Mouse (Mus musculus): ENCODE data around the gene Rps8.
A peak's percentile ranks its signal among the peaks of the same experiment; 100 is the strongest.

DNA sequence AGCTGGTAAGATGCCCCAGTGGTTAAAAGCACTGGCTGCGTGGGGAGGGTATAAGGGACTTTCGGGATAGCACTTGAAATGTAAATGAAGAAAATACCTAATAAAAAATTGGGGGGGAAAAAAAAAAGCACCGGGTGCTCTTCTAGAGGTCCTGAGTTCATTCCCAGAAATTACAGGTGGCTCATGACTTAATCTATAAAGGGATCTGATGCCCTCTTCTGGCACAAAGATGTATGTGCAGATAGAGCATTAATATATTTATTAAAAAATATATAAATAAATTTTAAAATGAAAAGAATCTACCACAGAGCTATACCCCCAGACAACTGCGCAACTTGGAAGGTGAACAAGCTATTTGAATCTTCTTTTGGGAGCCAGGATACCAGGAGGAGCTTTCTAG, 15.4 kb downstream of the Rps8 start:
- TF ChIP-seq MYC (IDR thresholded peaks at IDR 0.05; ENCODE audit: low read depth, low read length) = 0 out of 2 replicates have a peak, but pooled peaks have one; percentile 26
- TF ChIP-seq CTCF (conservative IDR thresholded peaks at IDR 0.05 in 1 of 2, IDR thresholded peaks at IDR 0.05 in 1 of 2; ENCODE audit: low read depth in 2 of 2, low read length in 2 of 2) = peak in 1 of 2 experiments; percentile 68; a peak in 2 of 4 replicates
- no peak for TF ChIP-seq UBTF (IDR thresholded peaks at IDR 0.05; ENCODE audit: low read depth, low read length)
- no peak for TF ChIP-seq POLR2A (IDR thresholded peaks at IDR 0.05; ENCODE audit: low read depth, low read length)
- no peak for TF ChIP-seq EP300 (IDR thresholded peaks at IDR 0.05; ENCODE audit: low read length)
- TF ChIP-seq POLR2AphosphoS2 (IDR thresholded peaks at IDR 0.05; ENCODE audit: low read depth, low read length) = no peak
- TF ChIP-seq MAFK (IDR thresholded peaks at IDR 0.05; ENCODE audit: insufficient replicate concordance, low read length) = no peak
- peak; percentile 69 for TF ChIP-seq RAD21 (IDR thresholded peaks at IDR 0.05; ENCODE audit: low read depth, low read length)
- TF ChIP-seq RCOR1 (conservative IDR thresholded peaks at IDR 0.05; ENCODE audit: low read depth, low read length) = no peak
- TF ChIP-seq USF1 (IDR thresholded peaks at IDR 0.05; ENCODE audit: low read depth, low read length) = no peak
- TF ChIP-seq TCF12 (IDR thresholded peaks at IDR 0.05; ENCODE audit: low read depth, low read length) = no peak
